Mouse (Mus musculus) urinary bladder, postnatal 25 days (tissue): ENCODE data around the gene Gng7.

ENCODE experiments used
- DNase-seq: peaks from one replicate; pipeline ENCODE4 v3.0.0; 2022; ENCODE audit warnings: low spot score

Gng7 gene

DNA sequence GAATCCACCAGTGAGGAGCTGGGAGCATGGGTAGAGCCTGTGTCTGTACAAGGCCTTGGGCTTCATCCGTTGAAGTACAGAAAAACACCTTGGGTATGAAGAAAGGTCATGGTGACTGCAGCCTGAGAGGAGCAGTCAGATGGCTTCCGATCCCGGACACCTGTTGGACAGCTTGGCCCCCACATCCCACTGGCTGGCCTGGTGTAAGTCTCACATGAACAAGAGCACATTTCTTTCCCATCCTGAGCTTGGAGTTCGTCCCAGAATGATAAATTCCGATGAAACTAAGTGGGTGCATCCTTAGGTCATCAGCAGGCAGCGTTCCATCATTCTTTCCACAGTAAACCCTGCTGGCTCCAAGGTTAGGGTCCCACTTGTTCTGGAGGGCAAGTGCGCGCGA is 71.0 kb downstream of the Gng7 start:
- DNase-seq, result no peak

DNA sequence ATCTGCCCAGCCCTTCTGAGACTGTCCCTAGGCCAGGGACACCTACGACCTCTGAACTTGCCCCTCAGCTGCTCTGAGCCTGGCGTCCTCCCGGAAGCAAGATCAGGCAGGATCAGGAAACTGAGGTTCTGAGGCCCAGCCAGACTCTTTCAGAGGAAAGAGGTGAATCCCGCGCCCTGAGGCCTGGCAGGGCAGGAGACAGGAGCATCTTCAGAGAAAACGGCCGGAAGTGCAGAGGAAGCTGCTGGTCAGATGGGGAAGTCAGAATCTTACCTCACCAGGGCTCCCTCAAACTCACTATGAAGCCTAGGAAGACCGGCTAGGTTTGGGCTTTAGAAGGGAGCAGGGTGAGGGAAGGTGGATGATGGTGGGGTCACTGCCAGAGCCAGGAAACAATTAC is 71.8 kb downstream of the Gng7 start:
- no peak for DNase-seq

DNA sequence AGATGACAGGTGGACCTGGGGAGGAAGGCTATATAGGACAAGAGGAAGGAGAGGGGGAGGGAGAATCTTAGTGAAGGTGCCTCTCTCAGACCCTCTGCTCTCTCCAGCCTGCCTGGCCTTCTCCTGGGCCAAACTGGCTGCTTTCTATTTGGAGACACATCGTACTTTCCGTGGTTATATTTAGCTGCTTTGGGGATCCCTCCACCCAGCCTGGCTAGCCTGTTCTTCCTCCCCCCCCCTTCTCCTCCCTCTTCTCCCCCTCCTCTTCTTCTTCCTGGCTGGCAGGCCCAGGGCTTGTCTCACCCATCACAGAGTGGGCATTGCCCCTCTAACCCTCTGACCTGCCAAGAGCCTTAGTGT is 73.8 kb downstream of the Gng7 start:
- DNase-seq, result no peak

DNA sequence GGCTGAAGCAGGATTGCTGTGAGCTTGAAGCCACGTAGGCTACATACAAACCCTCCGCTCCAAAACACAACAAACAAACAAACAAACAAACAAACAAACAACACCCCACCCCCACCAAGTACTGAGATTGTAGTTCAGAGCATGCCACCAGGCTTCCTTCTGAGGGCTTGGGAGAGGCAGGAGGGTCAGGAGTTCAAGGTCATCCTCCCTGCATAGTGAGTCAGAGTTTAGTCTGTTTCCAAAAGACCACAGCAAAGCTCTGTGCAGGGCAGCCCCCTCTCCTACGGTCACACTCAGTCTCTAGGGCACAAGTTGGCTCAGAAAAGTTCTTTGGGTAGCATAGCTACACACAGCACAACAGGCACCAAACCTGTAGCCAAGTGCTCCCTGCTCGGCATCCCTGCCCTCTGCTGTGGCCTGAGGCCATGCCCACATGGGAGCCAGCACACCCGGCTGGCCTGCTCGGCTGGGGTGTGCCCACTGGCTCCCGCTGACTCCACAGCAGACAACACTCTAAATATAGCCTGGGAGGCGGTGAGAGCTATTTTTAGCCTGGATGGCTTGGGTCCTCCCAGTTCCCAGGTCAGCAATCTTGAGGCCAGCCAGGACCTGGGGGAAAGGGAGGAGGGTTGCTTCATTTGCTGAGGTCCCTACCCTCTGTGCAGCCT is 74.3 kb downstream of the Gng7 start:
- no peak for DNase-seq

DNA sequence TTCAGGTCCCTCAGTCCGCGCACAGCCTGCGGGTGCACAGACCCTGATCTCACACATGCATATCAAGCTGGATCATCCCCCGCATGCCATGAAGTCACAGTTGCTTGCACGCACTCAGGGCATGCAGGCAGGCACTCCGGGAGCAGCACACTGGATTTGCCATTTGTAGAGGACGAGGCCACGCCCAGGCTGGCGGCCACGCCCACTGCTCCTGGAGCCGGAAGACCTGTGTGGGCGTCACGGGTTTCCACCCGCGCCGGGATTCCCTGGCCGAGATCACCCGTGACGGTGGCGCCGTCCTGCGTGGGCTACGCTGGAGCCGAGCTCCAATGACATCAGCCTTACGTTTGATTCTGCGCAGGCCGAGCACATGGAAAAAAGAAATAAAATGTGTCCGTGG is 75.1 kb downstream of the Gng7 start:
- DNase-seq, result peak; percentile 83

DNA sequence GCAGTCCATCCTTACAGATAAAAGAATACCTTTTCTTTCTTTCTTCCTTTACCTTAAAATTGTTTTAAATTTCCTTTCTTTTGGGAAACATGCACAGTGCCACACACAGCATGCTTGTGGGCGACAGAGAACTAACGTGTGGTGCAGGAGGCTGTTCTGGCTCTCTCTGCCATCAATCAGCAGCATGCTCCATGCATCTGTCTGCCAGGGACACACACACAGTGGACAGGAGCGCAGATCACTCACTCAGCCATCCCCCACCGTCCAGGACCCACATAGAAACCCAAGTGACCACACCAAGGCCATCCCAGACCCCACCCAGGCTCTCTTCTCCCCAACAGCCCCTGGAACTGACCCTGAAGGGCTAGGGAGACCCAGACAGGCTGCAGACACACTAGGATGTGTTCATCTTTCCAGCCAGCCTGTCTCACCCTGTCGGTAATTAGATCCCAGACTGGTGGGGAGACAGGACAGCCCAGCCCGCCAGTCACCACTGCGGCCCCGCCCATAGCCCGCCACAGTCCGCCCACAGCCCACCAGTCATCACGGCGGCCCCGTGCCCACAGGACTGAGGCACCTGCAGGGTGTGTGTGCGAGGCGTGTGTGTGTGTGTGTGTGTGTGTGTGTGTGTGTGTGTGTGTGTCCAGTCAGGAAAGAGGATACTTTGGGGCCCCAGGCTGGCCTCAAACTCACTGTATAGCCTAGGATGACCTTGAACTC is 75.8 kb downstream of the Gng7 start:
- no peak for DNase-seq

DNA sequence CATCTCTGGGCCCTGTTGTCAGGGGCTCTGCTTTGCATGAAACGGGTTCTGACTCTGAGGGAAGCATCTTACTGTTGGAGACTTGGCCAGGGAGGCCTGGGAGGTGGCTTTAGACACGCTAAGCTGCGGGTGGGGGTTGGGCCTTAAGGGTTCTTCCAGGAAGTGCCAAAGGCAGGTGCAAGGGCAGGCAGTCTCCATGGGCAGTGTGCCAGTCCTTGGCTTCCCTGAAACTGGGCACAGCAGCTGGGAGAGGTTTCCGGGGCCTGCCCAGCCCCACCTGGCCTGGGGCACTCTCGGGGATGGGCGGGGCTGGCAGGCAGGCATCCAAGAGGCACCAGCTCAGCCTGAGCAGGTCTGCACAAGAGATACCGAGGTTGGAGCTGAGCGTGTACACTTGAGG is 77.1 kb downstream of the Gng7 start:
- DNase-seq, result peak; percentile 65

DNA sequence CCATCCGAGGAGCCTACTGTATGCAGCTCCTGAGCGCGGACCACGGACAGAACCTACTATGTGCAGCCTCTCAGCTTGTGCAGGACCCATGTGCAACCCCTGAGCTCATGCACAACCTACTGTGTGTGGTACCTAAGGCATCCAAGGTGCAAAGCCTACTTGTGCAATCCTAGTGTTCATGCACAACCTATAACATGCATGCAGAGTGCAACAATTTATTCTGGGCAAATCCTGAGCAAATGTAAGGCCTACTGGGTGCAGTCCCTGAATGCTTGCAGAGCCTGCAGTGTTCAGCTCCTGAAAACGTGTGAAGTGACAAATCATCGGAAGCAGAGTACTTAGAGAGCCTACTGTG is 78.0 kb downstream of the Gng7 start:
- DNase-seq, result no peak

DNA sequence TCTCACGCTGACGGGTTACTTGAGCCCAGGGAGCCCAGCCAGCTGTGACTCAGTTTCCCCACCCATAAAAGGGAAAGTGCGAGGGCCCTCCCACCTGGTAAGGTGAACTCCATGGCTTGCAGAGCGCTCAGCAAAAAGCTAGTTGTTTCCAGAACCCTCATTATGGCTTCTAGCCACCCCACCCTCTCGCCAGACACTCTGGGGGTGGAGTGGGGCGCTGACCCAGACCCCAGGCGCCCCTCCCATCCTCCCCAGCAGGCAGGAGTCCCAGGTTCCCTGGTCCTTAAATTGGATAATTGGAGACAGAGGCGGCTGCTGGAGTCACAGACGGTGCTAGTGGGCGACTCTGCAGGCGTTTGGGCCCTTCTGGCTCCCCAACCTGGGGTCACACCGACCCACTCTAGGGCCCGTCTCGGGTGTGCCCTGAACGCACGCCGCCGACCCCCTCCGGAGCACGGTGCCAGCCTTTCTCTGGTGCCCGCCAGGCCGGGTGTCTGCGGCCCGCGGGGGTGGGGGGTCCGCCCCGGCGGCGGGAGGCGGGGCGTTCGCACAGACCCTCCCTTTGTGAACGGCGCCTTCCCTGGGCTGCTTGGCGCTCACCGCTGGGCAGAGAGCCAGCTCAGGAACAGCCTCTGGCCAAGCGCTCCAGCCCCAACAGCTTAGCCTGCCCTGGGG is 78.5 kb downstream of the Gng7 start:
- DNase-seq, result no peak

DNA sequence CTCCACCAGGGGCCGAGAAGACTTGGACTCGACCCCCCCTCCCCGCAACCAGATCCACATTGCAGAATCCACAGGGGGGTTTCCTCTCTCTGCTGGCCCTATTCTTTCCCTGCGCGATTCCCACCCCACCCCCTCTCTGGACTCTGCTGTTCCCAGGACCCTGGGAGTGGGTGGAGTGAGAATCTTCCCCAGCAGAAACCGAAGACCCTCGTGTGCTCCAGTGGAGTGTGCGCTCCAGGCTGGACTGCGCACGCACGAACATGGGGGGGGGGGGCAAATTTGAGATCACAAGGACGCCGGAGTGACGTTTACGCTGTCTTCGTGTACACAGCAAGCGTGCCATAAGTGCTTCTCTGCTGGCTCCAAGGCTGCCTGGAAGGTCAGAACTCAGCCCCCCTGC is 79.0 kb downstream of the Gng7 start:
- no peak for DNase-seq

DNA sequence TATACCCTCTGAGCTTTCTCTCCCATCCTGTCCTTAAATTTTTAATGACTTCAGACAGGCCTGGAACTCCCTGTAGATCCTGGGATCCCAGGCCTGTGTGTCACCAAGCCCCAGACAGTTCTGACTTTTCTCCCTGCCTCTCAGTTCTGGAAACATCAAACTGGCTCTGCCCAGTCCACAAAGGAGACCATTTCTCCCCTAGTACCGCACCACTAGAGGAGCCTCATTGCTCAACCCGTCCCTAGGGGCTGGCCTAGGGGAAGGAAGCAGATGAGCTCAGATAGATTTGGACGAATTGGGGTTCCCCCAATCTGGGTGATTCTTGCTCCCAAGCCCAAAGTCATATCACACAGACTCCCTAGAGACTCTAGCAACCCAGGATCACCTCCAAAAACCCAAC is 79.5 kb downstream of the Gng7 start:
- no peak for DNase-seq

DNA sequence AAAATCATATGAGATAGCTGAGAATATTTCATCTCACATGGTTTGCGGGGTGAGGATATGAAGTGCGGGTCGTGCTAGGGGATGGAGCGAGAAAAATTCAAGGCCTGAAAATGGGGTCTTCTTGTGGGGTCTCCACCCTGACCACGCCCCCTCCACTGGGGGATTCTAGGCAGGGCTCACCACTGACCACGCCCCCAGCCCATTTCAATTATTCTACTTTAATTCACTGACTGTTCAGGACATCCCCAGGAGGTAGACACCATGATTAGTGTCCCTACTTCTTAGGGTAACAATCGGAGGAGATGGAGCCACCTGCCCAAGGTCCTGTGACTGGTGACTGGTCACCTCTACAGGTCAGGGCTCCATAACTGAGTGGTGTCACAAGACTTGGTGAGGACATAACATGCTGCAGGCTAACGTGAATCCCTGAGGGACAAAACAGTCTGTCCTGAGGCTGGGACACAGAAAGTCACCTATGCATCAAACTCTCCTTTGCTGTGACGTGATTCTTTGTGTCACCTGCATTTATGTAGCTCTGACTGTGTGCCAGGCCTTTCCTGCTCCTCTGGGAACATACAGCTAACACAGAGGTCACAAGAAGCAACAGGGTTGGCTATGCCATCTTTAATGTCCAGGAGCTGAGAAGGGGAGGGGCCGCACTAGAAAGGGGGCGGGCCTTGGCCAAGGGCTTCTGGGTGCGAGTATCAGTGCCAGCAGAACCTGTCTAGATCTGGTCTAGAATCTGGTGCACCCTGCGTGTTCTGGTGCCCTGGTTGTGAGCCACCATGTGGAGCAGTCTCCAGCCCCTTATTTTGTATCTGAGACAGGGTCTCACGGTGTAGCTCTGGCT is 80.4 kb downstream of the Gng7 start:
- DNase-seq, result no peak

DNA sequence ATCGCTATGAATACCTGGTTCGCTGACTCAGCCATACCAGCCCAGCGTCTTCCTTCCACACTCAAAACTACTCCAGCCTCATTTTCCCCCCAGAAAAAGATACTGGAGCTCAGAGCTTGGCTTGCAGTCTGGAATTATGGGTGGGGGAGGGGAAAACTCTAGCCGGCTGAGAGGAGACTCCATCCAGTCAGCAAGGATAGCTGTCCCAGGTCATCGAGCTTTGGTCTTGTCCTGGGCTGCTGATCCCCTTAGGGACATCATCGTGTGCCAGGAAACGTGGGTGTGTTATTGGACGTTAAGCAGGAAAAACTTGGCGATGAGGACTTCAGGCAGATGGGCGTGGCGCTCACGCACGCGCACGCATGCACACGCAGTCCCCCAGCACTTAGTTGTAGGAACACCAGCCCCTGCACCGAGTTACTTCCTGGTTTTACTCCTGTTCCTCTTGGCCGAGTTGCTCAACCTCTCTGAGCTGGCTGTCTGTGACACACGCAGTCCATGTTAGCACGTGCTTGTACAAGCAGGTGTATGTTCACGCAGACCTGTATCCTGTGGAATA is 81.2 kb downstream of the Gng7 start:
- no peak for DNase-seq

DNA sequence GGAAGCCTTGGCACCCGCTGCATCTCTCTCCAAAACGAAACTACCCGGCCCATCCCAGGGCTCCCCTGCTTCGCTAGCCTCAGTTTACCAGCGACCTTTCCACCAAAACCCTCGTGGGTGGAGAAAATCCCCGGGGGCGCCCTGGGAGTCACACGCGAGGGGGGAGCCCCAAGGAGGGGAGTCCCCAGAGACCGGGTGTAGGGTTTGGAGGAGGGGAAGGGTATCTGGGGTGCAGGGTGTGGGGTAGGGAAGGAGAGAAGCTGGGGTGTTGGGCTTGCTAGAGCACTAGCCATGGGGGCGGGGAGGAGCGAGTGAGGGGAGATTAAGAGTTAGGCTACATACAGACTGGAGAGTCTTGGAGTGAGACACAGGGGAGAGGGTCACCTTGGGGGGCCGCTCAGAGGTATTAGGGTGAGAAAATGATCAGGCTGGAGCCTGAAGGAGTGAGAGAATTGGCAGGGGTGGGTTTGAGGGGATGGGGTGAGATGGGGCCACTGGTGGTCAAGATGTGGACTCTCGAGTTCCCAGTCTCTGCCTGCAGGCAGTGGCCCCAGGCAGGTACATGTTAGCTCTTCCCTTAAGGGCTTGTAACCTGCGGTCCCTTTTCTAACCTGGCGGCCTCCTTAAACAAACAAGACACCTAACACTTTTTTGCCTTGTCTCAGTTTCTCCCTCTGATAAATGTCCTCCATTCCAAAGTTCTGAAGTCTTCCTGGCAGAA is 81.9 kb downstream of the Gng7 start:
- DNase-seq, result no peak

DNA sequence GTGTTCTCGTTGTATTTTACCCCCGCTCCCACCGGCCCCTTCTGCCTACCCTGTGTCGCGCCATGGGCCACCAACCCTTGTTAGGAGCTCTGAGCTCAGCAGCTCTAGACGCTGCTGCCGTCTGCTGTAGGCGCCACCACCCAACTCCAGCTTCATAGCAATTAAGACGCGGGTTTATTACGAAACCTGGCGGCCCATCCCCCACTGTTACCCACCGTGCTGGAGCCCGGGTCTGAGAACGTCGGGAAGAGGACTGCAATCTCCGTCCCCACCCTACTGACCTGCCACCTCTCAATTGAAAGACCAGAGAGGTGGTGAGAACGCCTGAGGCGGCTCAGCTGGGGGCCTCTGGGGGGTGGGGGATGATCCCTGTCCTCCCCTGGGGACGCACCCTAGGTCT is 82.5 kb downstream of the Gng7 start:
- DNase-seq, result no peak

DNA sequence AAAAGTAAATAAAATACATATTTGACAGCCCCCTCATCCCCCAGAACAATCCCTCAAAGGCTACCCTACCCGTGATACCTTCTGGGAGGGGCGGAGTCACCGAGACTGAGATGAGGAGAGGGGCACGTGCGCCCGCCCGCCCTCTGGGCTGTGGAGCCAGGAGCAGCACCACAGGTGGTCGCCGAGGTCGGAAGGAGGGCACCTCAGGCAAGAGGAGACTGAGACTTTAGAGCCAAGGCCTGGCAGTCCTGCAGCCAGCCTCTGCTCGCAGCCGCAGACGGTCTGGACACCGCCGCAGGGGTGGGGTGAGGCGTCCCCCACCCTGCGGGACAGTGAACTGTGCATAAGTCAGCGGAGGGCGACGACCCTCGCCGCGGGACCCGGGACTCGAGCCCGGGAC is 83.0 kb downstream of the Gng7 start:
- DNase-seq, result no peak

DNA sequence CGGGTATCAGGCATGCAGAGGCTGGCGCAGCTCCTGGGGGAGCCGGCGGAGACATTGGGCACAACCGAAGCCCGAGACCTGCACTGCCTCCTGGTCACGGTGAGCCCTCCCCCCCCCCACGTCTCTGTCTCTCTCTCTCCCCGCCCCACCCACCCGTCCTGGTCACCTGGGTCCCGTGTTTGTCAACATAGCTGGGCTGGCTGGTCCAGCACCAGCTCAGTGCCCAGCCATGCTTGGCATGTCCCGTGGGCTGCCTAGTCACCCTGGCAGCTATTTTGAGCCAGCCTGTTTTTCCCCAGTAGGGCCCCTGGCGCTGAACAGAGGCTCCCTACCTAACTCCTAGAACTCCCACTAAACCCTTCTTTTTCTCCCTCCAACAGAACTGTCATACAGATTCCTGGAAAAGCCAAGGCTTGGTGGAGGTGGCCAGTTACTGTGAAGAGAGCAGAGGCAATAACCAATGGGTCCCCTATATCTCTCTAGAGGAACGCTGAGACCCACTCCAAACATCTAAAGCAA is 83.5 kb downstream of the Gng7 start:
- DNase-seq, result no peak

DNA sequence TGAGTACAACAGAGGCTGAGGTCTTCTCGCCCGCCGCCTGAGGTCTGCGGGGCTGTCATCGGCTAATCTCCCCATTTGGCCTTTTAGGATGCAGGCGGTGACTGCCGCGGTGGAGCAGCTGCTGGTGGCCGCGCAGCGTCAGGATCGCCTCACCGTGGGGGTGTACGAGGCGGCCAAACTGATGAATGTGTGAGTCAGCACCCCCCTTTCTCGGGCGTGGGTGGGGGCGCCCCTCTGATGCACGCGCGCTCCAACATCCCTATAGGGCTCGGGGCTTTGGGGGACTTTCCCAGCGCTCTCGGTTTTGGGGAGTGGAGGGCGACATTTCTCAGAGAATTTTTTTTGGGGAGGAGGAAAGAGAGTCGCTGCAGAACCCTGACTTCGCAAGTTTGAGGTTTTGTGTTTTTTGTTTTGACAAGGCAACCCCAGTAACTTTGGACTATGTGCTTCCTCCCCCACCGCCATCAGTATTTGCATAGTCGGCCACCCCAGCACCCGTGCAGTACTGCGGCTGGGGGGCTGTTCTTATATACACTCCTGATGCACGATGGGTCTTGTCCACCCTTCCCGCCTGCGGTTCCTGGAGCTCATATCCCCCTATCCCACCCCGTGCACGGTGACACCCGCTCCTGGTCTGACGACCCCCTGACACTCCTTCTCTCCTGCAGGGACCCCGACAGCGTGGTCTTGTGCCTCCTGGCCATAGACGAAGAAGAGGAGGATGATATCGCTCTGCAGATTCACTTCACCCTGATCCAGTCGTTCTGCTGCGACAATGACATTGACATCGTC is 84.2 kb downstream of the Gng7 start:
- no peak for DNase-seq

DNA sequence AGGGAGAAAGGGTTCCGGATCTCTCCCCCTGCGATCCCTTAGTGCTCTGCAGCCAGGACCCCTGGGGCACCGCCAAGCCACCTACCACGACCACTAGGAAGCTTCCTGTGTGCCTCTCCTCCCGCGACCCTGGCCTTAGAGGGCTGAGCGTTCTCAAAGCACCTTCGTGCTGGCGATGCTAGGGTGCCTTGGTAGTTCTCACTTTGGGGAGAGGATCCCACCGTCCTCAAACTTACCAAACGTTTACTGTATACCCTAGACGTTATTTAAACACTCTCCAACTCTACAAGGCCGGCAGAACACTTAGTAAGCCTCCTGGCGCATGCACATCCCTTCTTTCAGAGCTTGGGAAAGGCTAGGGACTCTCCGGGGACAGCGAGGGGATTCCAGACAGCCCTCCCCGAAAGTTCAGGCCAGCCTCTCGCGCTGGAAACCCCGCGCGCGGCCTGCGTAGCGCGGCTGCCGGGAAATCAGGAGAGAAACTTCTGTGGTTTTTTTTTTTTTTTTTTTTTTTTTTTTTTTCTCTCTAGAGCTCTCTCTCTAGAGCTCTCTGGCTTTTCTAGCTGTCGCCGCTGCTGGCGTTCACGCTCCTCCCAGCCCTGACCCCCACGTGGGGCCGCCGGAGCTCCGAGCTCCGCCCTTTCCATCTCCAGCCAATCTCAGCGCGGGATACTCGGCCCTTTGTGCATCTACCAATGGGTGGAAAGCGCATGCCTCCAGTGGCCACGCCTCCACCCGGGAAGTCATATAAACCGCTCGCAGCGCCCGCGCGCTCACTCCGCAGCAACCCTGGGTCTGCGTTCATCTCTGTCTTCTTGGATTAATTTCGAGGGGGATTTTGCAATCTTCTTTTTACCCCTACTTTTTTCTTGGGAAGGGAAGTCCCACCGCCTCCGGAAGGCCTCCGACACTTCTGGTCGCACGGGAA is 85.2 kb downstream of the Gng7 start, which contains the start of gene Gadd45b:
Gadd45b (plus strand) TSS at position 775 of the 928 bp plus-strand sequence.
- DNase-seq, result peak; percentile 97
